Mouse (Mus musculus) E14TG2a.4 (cell line): ENCODE measurements at regions not wholly inside any gene's neighbourhood (a gene's known extent, or its start where the extent isn't known, plus 50 kb on each side); places are given as distances from the start of the nearest gene placed in this dataset.

Experiments used
- CTCF ChIP-seq: conservative IDR thresholded peaks from 2 replicates; pipeline ENCODE4 v1.5.1; 2014; ENCODE audit warnings: low read length
- NANOG ChIP-seq: IDR thresholded peaks from 2 replicates; pipeline ENCODE4 v1.6.1; 2014; ENCODE audit warnings: borderline replicate concordance, low read length, mixed read lengths
- POU5F1 ChIP-seq: IDR thresholded peaks from 2 replicates; pipeline ENCODE4 v1.6.1; 2014; ENCODE audit warnings: low read length, borderline replicate concordance

GRCm38 (mm10) chr5:111812581-111812980, 78.9 kb downstream of the Gm26897 start:
- TF ChIP-seq CTCF (no peak), POU5F1 (no peak), NANOG (no peak)
